Mouse (Mus musculus) urinary bladder, postnatal 25 days (tissue): Measurements from ENCODE around the gene Mslnl.
A peak's percentile ranks its signal among the peaks of the same experiment; 100 is the strongest.

Experiments used
- DNase-seq: peaks from one replicate; pipeline ENCODE4 v3.0.0; 2022; ENCODE audit warnings: low spot score

The Mslnl gene

DNA sequence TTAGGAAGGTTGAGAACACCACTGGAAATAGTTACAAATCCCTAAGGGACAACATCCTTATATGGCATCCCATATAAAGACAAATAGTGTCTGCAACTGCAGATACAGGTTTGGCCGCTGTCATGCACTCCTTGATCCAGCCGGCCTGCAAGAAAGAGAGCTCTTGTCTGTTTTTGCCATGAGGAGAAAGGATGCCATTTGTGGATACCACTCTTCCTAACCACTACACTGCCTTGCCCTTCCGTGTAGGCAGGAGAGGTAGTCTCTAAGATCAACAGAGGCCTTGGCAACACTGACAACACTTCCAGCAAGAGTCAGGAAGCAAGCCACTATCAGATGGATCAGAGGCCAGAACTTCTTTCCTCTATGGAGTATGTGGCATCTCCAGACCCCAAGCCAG is 50.4 kb downstream of the Mslnl start, which contains the start of gene Ccdc78:
Gene Ccdc78 (plus strand): TSS at position 301 of the 400 bp plus-strand sequence.
- no peak for DNase-seq

GRCm38 (mm10) chr17:25786781-25787504 is 51.1 kb downstream of the Mslnl start:
- no peak for DNase-seq

GRCm38 (mm10) chr17:25791320-25791842 is 55.5 kb downstream of the Mslnl start:
- DNase-seq = no peak

DNA sequence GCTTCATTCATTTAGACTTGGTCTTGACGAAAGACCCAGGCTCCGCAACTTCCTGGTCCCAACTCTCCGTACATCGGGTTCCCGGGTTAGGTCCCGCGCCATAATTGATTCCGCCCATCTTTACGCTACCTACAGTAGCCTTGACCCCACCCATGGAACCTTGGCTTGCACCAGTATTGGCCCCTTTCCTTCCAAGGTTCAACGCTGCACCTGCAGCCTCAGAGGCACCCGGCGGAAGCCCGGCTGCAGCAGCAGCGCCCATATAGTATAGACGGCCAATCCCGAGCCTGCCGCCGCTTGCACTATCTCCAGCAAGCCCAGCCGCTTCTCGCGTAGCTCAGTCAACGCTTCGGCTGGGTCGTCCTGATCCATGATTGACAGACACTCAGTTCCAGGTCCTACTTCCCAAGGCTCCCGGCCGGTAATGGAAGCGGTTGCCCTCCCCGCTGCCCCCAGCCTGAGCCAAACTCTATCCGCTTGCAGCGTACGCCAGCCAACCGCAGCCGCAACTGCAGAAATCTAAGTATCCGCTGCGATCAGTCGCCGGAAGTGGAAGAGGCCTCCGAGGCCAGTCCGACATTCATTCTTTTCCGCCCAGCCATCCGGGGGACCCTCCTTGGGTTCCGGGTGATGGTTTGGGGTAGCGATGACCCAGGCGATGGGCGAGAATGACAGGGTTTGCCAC is 56.1 kb downstream of the Mslnl start:
- peak; percentile 86 for DNase-seq

- DNase-seq = peak; percentile 55
Observed at GRCm38 (mm10) chr17:25792615-25793014, 56.8 kb downstream of the Mslnl start, which contains the start of gene Fam173a. Gene Fam173a (minus strand): TSS chr17:25792901.

GRCm38 (mm10) chr17:25794197-25794596 is 58.4 kb downstream of the Mslnl start:
- no peak for DNase-seq

DNA sequence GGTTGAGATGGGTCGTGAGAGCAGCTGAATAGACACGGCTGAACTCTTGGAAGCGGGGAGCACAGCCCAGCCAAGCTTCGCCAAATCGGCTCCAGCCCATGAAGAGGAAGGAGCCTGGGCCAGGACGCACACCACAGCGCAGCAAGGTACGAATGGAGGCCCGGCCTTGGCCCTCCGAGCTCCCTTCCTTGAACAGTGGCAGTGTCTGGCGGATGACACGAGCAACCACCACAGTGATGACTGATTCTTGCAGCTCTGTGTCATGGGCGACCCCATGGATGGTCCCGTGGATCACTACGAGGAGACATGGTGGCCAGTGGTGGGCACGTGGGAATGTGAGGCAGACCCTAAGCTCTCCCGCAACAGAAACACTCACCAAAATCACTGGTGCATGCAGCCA is 59.2 kb downstream of the Mslnl start:
- DNase-seq = no peak

GRCm38 (mm10) chr17:25795609-25796092 is 59.8 kb downstream of the Mslnl start, which contains the start of gene AC134908.4:
Gene AC134908.4 (minus strand): TSS chr17:25795659.
- no peak for DNase-seq

GRCm38 (mm10) chr17:25796211-25796771 is 60.4 kb downstream of the Mslnl start:
- DNase-seq = no peak

- peak; percentile 87 for DNase-seq
Observed at GRCm38 (mm10) chr17:25796951-25797369, 61.1 kb downstream of the Mslnl start, which contains the start of gene Metrn. Gene Metrn (minus strand): TSS chr17:25797136.
